Mouse (Mus musculus) gastrocnemius, postnatal 36 days (tissue): Measurements from ENCODE around the gene Grap. TPM values are rescaled to one million over a fixed set of nuclear protein-coding genes. Genes with fewer than 3 reads are reported as not detected.
"Not testable (repeated sequence)": the region's sequence is repeated elsewhere in the genome, so short reads cannot be mapped to it uniquely, and the experiment has no call there.

Experiments
- DNase-seq, 2 experiments: peaks; one replicate each; pipeline ENCODE4 v3.0.0; 2022
- intact Hi-C: fragments of 180-260 bp; cut with DNase I; formaldehyde crosslinking; loops from one replicate; pipeline ENCODE4 v1.15.1; 2025
- long read RNA-seq, 2 experiments: library from polyadenylated mRNA; stranded (forward); transcript quantifications; one replicate each; pipeline ENCODE4 v2.0.0; 2021
- total RNA-seq, 2 experiments: library from RNA; stranded (reverse); gene quantifications; 2 replicates each; pipeline ENCODE4 v1.2.3; 2021

Gene Grap
- 1 to 10 TPM; 4.4 to 5.5 TPM for total RNA-seq
- long read RNA-seq, experiment 1, transcript Grap-201 (5 exons, 1,662 nt) = major isoform, 5 of 12 reads
- long read RNA-seq, experiment 1, partial matches to known transcripts = 0 of 12 reads
- long read RNA-seq, experiment 1, other reads (novel, unspliced or antisense) = 7 of 12 reads
- long read RNA-seq, experiment 2, transcript Grap-201 (5 exons, 1,662 nt) = major isoform, 12 of 21 reads
- long read RNA-seq, experiment 2, partial matches to known transcripts = 1 of 21 reads
- long read RNA-seq, experiment 2, other reads (novel, unspliced or antisense) = 8 of 21 reads

DNA sequence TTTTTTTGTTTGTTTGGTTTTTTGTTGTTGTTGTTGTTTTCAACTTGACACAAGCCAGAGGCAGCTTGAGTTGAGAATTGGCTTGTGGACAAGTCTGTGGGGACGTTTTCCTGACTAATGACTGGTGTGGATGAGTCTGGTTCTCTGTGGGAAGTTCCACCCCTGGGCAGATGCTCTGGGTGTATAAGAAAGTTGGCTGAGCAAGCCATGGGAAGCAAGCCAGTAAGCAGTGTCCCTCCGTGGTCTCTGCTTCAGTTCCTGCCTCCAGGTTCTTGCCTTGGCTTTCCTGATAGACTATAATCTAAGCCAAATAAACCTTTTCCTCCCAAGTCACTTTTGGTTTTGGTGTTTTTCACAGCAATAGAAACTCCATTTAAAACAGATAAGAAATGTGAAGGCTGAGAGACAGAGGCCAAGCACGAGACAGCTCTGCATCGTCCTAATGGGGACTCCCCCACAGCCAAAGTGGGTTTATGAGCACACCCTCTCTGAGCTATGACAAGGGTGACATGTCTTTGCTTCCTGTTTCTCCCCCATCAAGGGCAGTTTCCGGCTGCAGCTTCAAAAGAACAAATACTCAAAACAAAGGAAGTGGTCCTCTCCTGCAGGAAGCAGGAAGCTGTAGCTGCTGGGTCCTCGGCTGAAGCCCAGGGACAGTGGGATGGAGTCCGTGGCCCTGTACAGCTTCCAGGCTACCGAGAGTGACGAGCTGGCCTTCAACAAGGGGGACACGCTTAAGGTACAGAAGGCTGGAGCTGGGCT, at the start of gene Grap:
Grap (plus strand) TSS at position 580 of the 762 bp plus-strand sequence.
- DNase-seq = peak in 1 of 2 experiments; percentile 8
- intact Hi-C loops = no loop called here

DNA sequence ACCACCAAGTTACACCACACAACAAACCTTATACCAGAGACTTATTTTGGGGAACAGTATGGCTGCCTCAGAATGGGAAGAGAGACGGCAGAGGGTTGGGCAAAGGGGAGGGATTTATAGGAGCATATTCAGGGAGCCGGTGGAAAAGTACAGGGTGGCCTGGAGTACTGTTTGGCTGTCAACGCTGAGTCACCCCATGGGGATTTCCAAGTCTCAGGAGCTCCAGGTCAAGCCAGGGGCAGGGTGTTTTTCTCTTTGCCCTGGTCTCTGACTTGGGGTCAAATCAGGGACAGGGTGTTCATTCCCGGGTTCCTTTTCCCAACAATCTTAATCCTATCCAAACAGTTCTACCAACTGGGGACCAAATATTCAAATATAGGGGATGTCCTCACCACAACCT, 45.0 kb upstream of the Grap start:
- no peak for DNase-seq
- intact Hi-C loops = no loop called here

- intact Hi-C loops = no loop called here
Observed at GRCm38 (mm10) chr11:61611197-61611596, 41.9 kb upstream of the Grap start.

DNA sequence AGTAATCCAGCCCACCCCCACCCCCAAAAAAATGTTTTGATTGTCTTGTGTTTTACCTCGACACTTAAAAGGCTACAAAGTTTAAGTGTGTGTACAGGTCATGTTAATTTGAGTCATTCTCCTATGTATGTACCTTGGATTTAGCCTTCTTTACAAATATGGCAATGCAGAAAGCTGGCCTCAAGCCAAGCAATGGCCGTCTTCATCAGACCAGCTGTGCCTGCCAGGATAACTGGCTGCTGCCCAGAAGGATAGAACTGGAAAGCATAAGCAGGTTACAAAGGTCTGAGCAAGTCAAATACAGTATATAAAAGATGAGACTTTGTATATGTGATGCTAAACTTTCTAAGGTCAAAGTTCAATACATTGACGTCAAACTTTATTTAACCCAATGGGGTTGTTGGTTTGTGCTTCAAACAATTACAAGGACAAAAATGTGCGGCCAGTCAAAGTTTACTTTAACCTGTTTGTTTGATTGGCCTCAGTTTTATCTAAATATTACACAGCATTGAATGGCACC, 40.9 kb upstream of the Grap start:
- intact Hi-C loops = no loop called here
- no peak for DNase-seq

More at GRCm38 (mm10) chr11:61611197-61611596, 41.9 kb upstream of the Grap start:
- DNase-seq = no peak

- intact Hi-C loops = no loop called here
- no peak for DNase-seq
Observed at GRCm38 (mm10) chr11:61614401-61614800, 38.7 kb upstream of the Grap start.

GRCm38 (mm10) chr11:61615686-61616522, 37.2 kb upstream of the Grap start:
- peak; percentile 20 to 42 for DNase-seq
- intact Hi-C loops = loop anchor here (5.0 kb wide), 3 partner anchors 39 to 199 kb away; partner anchors contain the start of gene Epn2

GRCm38 (mm10) chr11:61616523-61617292, 36.4 kb upstream of the Grap start:
- intact Hi-C loops = loop anchor here (5.0 kb wide), 3 partner anchors 39 to 199 kb away; partner anchors contain the start of gene Epn2
- peak in 1 of 2 experiments; percentile 21 for DNase-seq

GRCm38 (mm10) chr11:61617293-61617975, 35.6 kb upstream of the Grap start:
- DNase-seq = no peak
- intact Hi-C loops = loop anchor here (5.0 kb wide), 3 partner anchors 40 to 200 kb away; partner anchors contain the start of gene Epn2

DNA sequence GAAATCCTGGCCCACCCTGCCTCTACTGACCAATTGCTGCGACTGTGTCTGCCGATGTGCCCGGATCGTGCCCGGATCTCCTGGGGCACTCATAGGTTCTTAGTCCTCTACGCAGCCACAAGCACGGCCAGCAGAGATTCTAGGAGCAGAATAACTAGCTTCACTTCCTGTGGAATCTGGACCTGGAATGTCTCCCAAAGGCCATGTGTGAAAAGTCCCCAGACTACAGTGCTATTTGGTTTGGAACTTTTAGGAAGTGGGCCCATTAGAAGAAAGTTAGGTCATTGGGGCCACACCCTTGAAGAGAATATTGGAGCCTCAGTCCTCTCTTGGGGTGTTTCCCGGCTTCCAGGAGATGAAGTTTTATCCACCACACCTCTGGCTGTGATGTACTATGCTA, 34.9 kb upstream of the Grap start:
- intact Hi-C loops = loop anchor here (5.0 kb wide), 3 partner anchors 41 to 201 kb away; partner anchors contain the start of gene Epn2

GRCm38 (mm10) chr11:61618571-61618970, 34.5 kb upstream of the Grap start:
- DNase-seq = no peak
- intact Hi-C loops = loop anchor here (5.0 kb wide), 3 partner anchors 41 to 201 kb away; partner anchors contain the start of gene Epn2

More for the DNA sequence above, 34.9 kb upstream of the Grap start:
- peak; percentile 33 to 40 for DNase-seq

- intact Hi-C loops = loop anchor here (5.0 kb wide), 3 partner anchors 42 to 202 kb away; partner anchors contain the start of gene Epn2
- DNase-seq = no peak
Observed at GRCm38 (mm10) chr11:61619356-61619755, 33.7 kb upstream of the Grap start.

- intact Hi-C loops = loop anchor here (5.0 kb wide), 4 partner anchors 43 to 203 kb away; partner anchors contain the start of gene Epn2
- peak; percentile 62 to 77 for DNase-seq
Observed at GRCm38 (mm10) chr11:61619791-61620241, 33.2 kb upstream of the Grap start.

- intact Hi-C loops = loop anchor here (5.0 kb wide), 1 partner anchor 103 kb away; no protein-coding TSS in a partner anchor
- peak; percentile 86 to 93 for DNase-seq
Observed at GRCm38 (mm10) chr11:61620254-61620670, 32.8 kb upstream of the Grap start.

GRCm38 (mm10) chr11:61620762-61621161, 32.3 kb upstream of the Grap start:
- DNase-seq = no peak

DNA sequence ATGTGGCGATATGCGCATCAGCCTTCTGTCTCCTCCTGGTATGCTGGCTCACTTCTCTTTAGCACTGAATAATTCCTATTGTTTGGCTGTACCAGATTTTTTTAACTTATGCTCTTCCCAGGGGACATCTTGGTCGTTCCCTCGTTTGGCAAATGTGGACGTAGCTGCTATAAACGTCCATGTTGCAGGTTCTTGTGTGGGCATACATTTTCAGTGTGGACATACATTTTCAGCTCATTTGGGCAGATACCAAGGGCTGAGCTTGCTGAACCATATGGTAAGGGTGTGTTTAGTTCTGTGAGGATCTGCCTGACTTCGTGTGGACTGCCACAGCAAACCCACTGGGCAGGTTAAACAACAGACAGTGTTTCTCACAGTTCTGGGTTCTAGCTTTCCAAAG, 27.9 kb upstream of the Grap start:
- intact Hi-C loops = no loop called here
- DNase-seq = no peak

More at GRCm38 (mm10) chr11:61620762-61621161, 32.3 kb upstream of the Grap start:
- intact Hi-C loops = loop anchor here (5.0 kb wide), 1 partner anchor 103 kb away; no protein-coding TSS in a partner anchor

- DNase-seq = no peak
- intact Hi-C loops = no loop called here
Observed at GRCm38 (mm10) chr11:61626509-61626908, 26.6 kb upstream of the Grap start.

- intact Hi-C loops = no loop called here
- DNase-seq = no peak
Observed at GRCm38 (mm10) chr11:61629621-61630020, 23.4 kb upstream of the Grap start.

- intact Hi-C loops = loop anchor here (5.0 kb wide), 1 partner anchor 1769 kb away; no protein-coding TSS in a partner anchor
- not testable (repeated sequence) for DNase-seq
Observed at GRCm38 (mm10) chr11:61636309-61636708, 16.8 kb upstream of the Grap start.
